Mouse (Mus musculus) embryonic facial prominence, embryonic 15.5 days (tissue): Measurements from ENCODE around the gene Tradd. TPM values are rescaled to one million over a fixed set of nuclear protein-coding genes. Genes with fewer than 3 reads are reported as not detected.

Experiments
- microRNA counts: library from miRNA; unstranded; fragments of <30 nt; microRNA quantifications from one replicate; lab custom pipeline; 2016
- microRNA-seq: library from miRNA; unstranded; fragments of <30 nt; microRNA quantifications from one replicate; pipeline ENCODE4, GENCODE M21; 2016; ENCODE audit warnings: borderline number of aligned reads
- polyA plus RNA-seq: library from polyadenylated mRNA; unstranded; fragments of >200 nt; fragmentation: Nextera tagmentation; extraction: Ambion mirVana; gene quantifications from 2 replicates; pipeline ENCODE4 v1.2.1, GENCODE M21; 2015

The Tradd gene
- polyA plus RNA-seq, 1 experiment from 2014 or later = 27.4 TPM

MicroRNA genes within 50 kb of the gene (microRNA counts, 519-probe panel; counts per million panel counts)
- 2,235 counts per million, percentile 50 among the panel's probes with 10 or more counts for microRNA mmu-miR-328 (lab: Ali Mortazavi, UCI)

Small RNA genes lying within 50 kb of the gene (microRNA-seq; reads per million reads assigned to microRNA genes)
- not detected for gene Gm27320
- 172 reads per million, percentile 60 among the genes with 10 or more reads in this experiment for gene Mir328

Other genes with a start within 250 kb of the Tradd start
- not detected in 2 replicates for gene Ces3a, start 216.0 kb downstream of the Tradd start, polyA plus RNA-seq
- not detected in 2 replicates for gene Ces3b, start 180.9 kb downstream of the Tradd start, polyA plus RNA-seq
- not detected in 2 replicates for gene Ces4a, start 132.8 kb downstream of the Tradd start, polyA plus RNA-seq
- gene Cbfb, start 93.9 kb downstream of the Tradd start, polyA plus RNA-seq = 79.1 and 81.6 TPM in 2 replicates
- gene D230025D16Rik, start 39.5 kb downstream of the Tradd start, polyA plus RNA-seq = 24.9 and 26.1 TPM in 2 replicates
- gene B3gnt9, start 9.5 kb downstream of the Tradd start, polyA plus RNA-seq = 45.5 and 49.2 TPM in 2 replicates
- 3.3 and 4.0 TPM in 2 replicates for gene Fbxl8, start within 50 bp of the Tradd start, polyA plus RNA-seq
- 0.13 and 0.33 TPM in 2 replicates for gene Hsf4, start 5.2 kb upstream of the Tradd start, polyA plus RNA-seq
- 3.6 and 4.4 TPM in 2 replicates for gene Nol3, start 11.5 kb upstream of the Tradd start, polyA plus RNA-seq
- 12.1 and 14.5 TPM in 2 replicates for gene 4931428F04Rik, start 25.3 kb upstream of the Tradd start, polyA plus RNA-seq
- 10.2 and 11.0 TPM in 2 replicates for gene Exoc3l, start 31.5 kb upstream of the Tradd start, polyA plus RNA-seq
- gene E2f4, start 33.1 kb upstream of the Tradd start, polyA plus RNA-seq = 67.9 and 79.6 TPM in 2 replicates
- gene Elmo3, start 41.0 kb upstream of the Tradd start, polyA plus RNA-seq = 9.9 and 11.4 TPM in 2 replicates
- 1.6 and 2.0 TPM in 2 replicates for gene Lrrc29, start 61.7 kb upstream of the Tradd start, polyA plus RNA-seq
- 131 TPM in 2 replicates for gene Tmem208, start 61.7 kb upstream of the Tradd start, polyA plus RNA-seq
- gene Fhod1, start 83.3 kb upstream of the Tradd start, polyA plus RNA-seq = 2.0 and 2.6 TPM in 2 replicates
- gene Slc9a5, start 84.2 kb upstream of the Tradd start, polyA plus RNA-seq = 2.6 and 3.4 TPM in 2 replicates
- gene Plekhg4, start 108.7 kb upstream of the Tradd start, polyA plus RNA-seq = 0.25 and 0.45 TPM in 2 replicates
- gene Kctd19, start 148.9 kb upstream of the Tradd start, polyA plus RNA-seq = 0.05 TPM in 1 of 2 replicates, not detected in the other
- gene Lrrc36, start 149.0 kb upstream of the Tradd start, polyA plus RNA-seq = 1.1 and 2.6 TPM in 2 replicates
- 157 and 180 TPM in 2 replicates for gene Tppp3, start 206.9 kb upstream of the Tradd start, polyA plus RNA-seq
- 55.4 and 59.8 TPM in 2 replicates for gene Zdhhc1, start 232.3 kb upstream of the Tradd start, polyA plus RNA-seq